Mouse (Mus musculus) thymus, adult 2 months (tissue): ENCODE measurements around the gene Ppp4r2.

ENCODE experiments used
- CTCF ChIP-seq: fragments of 200-500 bp; IDR thresholded peaks from 2 replicates; pipeline ENCODE4 v1.5.1; 2012; ENCODE audit warnings: mild to moderate bottlenecking, control low read depth, low read length, moderate library complexity, borderline replicate concordance; ENCODE audit not compliant: control insufficient read depth, poor library complexity, insufficient read depth; ENCODE audit errors: extremely low read depth
- POLR2A ChIP-seq: fragments of 200-500 bp; IDR thresholded peaks from 2 replicates; pipeline ENCODE4 v1.6.1; 2012; ENCODE audit warnings: mild to moderate bottlenecking, low read length, control low read depth, moderate library complexity; ENCODE audit not compliant: control insufficient read depth, poor library complexity, insufficient read depth; ENCODE audit errors: extremely low read depth

- TF ChIP-seq CTCF (no peak), POLR2A (no peak)
Observed at GRCm38 (mm10) chr6:100848682-100849375, 15.4 kb downstream of the Ppp4r2 start.
